Mouse (Mus musculus): ENCODE data around the gene Sae1. TPM values are rescaled to one million over a fixed set of nuclear protein-coding genes. Genes with fewer than 3 reads are reported as not detected.

Sae1 gene
- polyA plus RNA-seq, 1 experiment from 2014 or later: 334 TPM

DNA sequence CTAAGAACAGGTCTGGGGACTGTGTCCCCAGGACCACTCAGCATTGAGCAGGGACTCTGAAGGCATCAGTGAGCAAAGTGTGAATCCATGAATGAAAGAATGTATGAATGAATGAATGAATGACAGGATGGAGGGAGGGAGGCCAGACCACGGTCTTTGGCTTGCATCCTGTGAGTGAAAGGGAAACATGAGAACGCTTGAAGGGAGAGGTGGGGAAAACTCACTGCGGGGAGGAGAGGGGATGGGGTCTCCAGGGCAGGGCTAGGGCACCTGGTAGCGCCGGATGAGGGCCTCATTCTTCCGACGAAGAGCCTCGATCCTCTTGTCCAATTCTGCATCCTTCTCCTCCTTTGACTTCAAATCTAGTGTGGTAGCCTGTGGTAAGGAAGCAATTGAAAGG is 103.6 kb downstream of the Sae1 start:
- Histone ChIP-seq H3K27ac (no peak overlapping the region), H3K9ac (peak overlapping the region; percentile 2; the same call in 1 of the 2 replicates), H3K36me3 (peaks cover 54% of the 10 kb centered on the region), H3K27me3 (no peaks in the 10 kb centered on the region), H3K9me3 (replicated peaks) (no peaks in the 10 kb centered on the region), H3K4me1 (peaks cover 17% of the 10 kb centered on the region), H3K4me3 (replicated peaks) (no peak overlapping the region), H3K4me2 (no peak overlapping the region)
- 84% methylated on average over 8 of the region's 8 CpGs for WGBS
- ATAC-seq (replicated peaks; ENCODE audit: low FRiP score): no peak

- Histone ChIP-seq H3K27ac (no peak overlapping the region), H3K4me2 (no peak overlapping the region), H3K9ac (no peak overlapping the region), H3K4me1 (peaks cover 17% of the 10 kb centered on the region), H3K9me3 (replicated peaks) (no peaks in the 10 kb centered on the region), H3K4me3 (replicated peaks) (no peak overlapping the region), H3K36me3 (peaks cover 71% of the 10 kb centered on the region), H3K27me3 (no peaks in the 10 kb centered on the region)
- no peak for ATAC-seq (replicated peaks; ENCODE audit: low FRiP score)
- 92% methylated on average over 13 of the region's 13 CpGs for WGBS
These were observed 105.3 kb downstream of the Sae1 start for GRCm38 (mm10) chr7:16282334-16282733.

DNA sequence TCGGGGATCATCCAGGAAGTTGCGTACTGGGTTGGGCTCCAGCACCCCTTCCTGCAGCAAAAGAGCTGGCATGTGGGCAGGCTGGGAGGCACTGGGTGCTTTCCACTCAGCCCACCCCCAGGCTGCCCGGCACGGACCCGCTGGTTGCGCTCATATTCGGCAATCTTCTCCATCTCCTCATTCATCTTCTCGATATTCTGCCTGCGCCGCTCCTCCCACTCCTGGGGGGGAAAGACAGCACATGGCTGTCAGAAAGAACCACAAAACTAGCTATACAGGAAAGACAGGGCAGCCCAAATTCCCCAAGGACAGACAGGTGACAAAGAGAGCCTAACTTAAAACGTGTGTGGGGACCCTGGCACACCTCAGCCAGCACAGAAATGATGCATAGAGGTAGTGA is 106.9 kb downstream of the Sae1 start:
- Histone ChIP-seq H3K9ac (no peak overlapping the region), H3K36me3 (peaks cover 87% of the 10 kb centered on the region), H3K4me3 (replicated peaks) (no peak overlapping the region), H3K4me2 (no peak overlapping the region), H3K4me1 (peaks cover 16% of the 10 kb centered on the region), H3K9me3 (replicated peaks) (no peaks in the 10 kb centered on the region), H3K27me3 (no peaks in the 10 kb centered on the region), H3K27ac (no peak overlapping the region)
- no peak for ATAC-seq (replicated peaks; ENCODE audit: low FRiP score)
- WGBS: 92% methylated on average over 11 of the region's 11 CpGs

DNA sequence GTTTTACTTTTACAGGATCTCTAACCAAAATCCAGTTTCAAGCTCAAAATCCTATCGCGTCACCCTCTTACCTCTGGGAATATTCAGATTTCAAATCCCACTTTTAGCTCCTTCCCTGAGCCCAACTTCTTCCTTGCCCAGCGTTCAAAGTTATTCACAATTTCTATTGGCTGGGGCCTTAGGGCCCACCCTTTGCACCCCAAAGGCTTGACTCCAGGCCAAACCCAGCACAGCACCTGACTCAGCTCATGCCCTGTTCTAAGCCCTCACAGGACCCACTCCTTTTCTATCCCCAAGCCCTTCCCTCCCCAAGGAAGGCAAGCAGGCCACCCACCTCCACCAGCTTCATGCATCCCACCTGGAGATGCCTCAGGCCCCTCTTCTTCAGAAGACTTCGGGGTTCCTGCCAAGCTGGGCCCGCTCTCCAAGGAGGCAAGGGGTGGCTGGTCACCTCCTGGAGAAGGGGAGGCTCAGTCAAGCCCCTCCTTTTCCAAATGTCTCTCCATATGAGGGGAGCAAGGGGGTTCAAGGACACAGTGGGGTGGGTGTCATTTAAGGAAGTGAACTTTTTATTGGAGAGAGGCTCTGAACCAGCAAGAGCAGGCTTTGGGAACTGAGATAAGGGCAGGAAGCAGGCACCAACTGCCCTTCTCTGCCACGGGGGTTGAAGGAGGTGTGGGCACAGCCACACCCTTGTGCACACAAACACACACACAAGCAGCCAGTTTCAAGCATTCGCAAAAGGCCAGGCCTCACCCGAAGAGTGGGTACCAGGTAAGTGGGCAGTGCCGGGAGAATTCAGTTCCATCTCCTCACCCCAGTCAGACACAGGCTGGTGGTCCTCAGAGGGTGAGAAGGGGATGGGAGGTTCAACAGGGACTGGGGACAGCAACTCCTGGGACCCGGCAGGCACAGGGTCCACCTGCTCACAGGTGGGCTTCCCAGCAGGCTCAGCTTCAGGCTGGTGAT is 112.4 kb downstream of the Sae1 start:
- H3K4me1 ChIP-seq: peaks cover 38% of the 10 kb centered on the region
- no peak overlapping the region for H3K27ac ChIP-seq
- ATAC-seq (replicated peaks; ENCODE audit: low FRiP score): no peak
- 86% methylated on average over 10 of the region's 10 CpGs for WGBS
- no peaks in the 10 kb centered on the region for H3K9me3 ChIP-seq (replicated peaks)
- H3K9ac ChIP-seq: no peak overlapping the region
- H3K27me3 ChIP-seq: no peaks in the 10 kb centered on the region
- no peak overlapping the region for H3K4me3 ChIP-seq (replicated peaks)
- H3K4me2 ChIP-seq: no peak overlapping the region
- peaks cover 52% of the 10 kb centered on the region for H3K36me3 ChIP-seq

DNA sequence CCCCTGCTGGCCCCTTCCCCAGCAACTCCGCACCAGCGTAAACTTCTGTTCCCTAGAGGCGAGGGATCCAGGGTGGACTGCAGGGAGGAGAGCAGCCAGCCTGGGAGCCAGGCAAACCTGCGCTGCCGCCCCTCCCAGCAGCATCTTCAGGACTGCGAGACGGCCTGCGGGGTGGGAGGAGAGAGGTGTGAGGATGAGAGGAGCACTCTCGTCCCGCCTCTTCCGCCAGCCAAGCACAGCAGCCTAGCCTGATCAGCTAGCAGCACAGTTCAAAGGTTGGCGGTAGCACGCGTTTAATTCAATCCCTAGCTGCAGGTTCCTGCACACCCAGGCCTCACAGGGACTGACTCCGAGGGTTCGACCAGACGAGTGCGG is 113.9 kb downstream of the Sae1 start:
- H3K27ac ChIP-seq: peak overlapping the region; percentile 97
- peak overlapping the region; percentile 55 for H3K9ac ChIP-seq
- peak overlapping the region; percentile 93 for H3K4me2 ChIP-seq
- WGBS: under 1% methylated on average over 18 of the region's 18 CpGs
- H3K9me3 ChIP-seq (replicated peaks): no peaks in the 10 kb centered on the region
- H3K4me3 ChIP-seq (replicated peaks): peak overlapping the region; percentile 81
- peaks cover 38% of the 10 kb centered on the region for H3K4me1 ChIP-seq
- no peaks in the 10 kb centered on the region for H3K27me3 ChIP-seq
- peak; percentile 84 for ATAC-seq (replicated peaks; ENCODE audit: low FRiP score)
- peaks cover 40% of the 10 kb centered on the region for H3K36me3 ChIP-seq

- H3K36me3 ChIP-seq: peaks cover 35% of the 10 kb centered on the region
- H3K4me1 ChIP-seq: peaks cover 38% of the 10 kb centered on the region
- peak; percentile 77 for ATAC-seq (replicated peaks; ENCODE audit: low FRiP score)
- peak within 1 kb of the TSS; percentile 97 for H3K27ac ChIP-seq
- no peaks in the 10 kb centered on the region for H3K9me3 ChIP-seq (replicated peaks)
- H3K4me2 ChIP-seq: peak within 1 kb of the TSS; percentile 93
- WGBS: under 1% methylated on average over 40 of the region's 49 CpGs
- peak within 1 kb of the TSS; percentile 79 for H3K9ac ChIP-seq
- no peaks in the 10 kb centered on the region for H3K27me3 ChIP-seq
- peak within 1 kb of the TSS; percentile 81 for H3K4me3 ChIP-seq (replicated peaks)
These were observed 114.4 kb downstream of the Sae1 start, which contains the start of gene Inafm1 for GRCm38 (mm10) chr7:16273081-16273765. Gene Inafm1 (minus strand): TSS chr7:16273617.

- H3K4me3 ChIP-seq (replicated peaks): peak overlapping the region; percentile 81
- no peaks in the 10 kb centered on the region for H3K9me3 ChIP-seq (replicated peaks)
- peak; percentile 78 for ATAC-seq (replicated peaks; ENCODE audit: low FRiP score)
- peak overlapping the region; percentile 97 for H3K27ac ChIP-seq
- H3K27me3 ChIP-seq: no peaks in the 10 kb centered on the region
- H3K9ac ChIP-seq: peak overlapping the region; percentile 79
- 0% methylated on average over 44 of the region's 46 CpGs for WGBS
- H3K36me3 ChIP-seq: peaks cover 29% of the 10 kb centered on the region
- peak overlapping the region; percentile 93 for H3K4me2 ChIP-seq
- H3K4me1 ChIP-seq: peaks cover 38% of the 10 kb centered on the region
These were observed 114.9 kb downstream of the Sae1 start for GRCm38 (mm10) chr7:16272681-16273080.

DNA sequence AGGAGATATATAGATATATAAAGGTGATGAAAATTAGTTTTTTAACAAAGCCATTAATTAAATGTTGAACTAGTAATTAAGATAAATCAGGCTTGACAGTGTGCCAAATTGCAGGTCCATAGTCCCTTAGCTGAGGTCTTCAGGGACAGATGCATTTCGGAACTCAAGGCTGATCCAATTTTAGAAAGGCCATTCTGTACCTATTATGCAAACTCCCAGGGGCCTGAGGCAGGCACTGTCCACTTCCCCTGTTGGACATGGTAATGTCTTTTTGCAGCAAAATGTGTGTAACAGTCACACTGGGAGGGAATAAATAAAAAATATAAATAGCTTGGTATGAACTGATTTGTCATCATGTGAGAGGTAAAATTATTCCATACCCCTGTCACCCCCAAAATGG is 116.5 kb downstream of the Sae1 start:
- Histone ChIP-seq H3K4me2 (no peak overlapping the region), H3K27me3 (no peaks in the 10 kb centered on the region), H3K27ac (no peak overlapping the region), H3K9ac (no peak overlapping the region), H3K36me3 (peaks cover 14% of the 10 kb centered on the region), H3K4me3 (replicated peaks) (no peak overlapping the region), H3K9me3 (replicated peaks) (no peaks in the 10 kb centered on the region), H3K4me1 (peaks cover 38% of the 10 kb centered on the region)
- ATAC-seq (replicated peaks; ENCODE audit: low FRiP score): no peak
- WGBS: 79% methylated on average over 1 of the region's 1 CpGs

Other genes starting within 250 kb of the Sae1 start
- 22.5 and 28.9 TPM in 2 replicates for gene Meis3, start 212.7 kb downstream of the Sae1 start, polyA plus RNA-seq (2015; fragmentation: Nextera tagmentation; extraction: Ambion mirVana)
- gene Dhx34, start 165.8 kb downstream of the Sae1 start, polyA plus RNA-seq (2015; fragmentation: Nextera tagmentation; extraction: Ambion mirVana): 14.1 and 18.2 TPM in 2 replicates
- 0.04 and 0.08 TPM in 2 replicates for gene C5ar2, start 143.7 kb downstream of the Sae1 start, polyA plus RNA-seq (2015; fragmentation: Nextera tagmentation; extraction: Ambion mirVana)
- gene C5ar1, start 128.3 kb downstream of the Sae1 start, polyA plus RNA-seq (2015; fragmentation: Nextera tagmentation; extraction: Ambion mirVana): 2.5 and 3.7 TPM in 2 replicates
- gene Inafm1, start 114.2 kb downstream of the Sae1 start, polyA plus RNA-seq (2015; fragmentation: Nextera tagmentation; extraction: Ambion mirVana): 16.4 and 19.5 TPM in 2 replicates
- 28.9 and 33.0 TPM in 2 replicates for gene Ccdc9, start 101.0 kb downstream of the Sae1 start, polyA plus RNA-seq (2015; fragmentation: Nextera tagmentation; extraction: Ambion mirVana)
- gene Bbc3, start 79.4 kb downstream of the Sae1 start, polyA plus RNA-seq (2015; fragmentation: Nextera tagmentation; extraction: Ambion mirVana): 12.3 and 12.4 TPM in 2 replicates
- 15.5 and 17.1 TPM in 2 replicates for gene Zc3h4, start 13.1 kb upstream of the Sae1 start, polyA plus RNA-seq (2015; fragmentation: Nextera tagmentation; extraction: Ambion mirVana)
- gene Tmem160, start 65.0 kb upstream of the Sae1 start, polyA plus RNA-seq (2015; fragmentation: Nextera tagmentation; extraction: Ambion mirVana): 51.0 and 55.9 TPM in 2 replicates
- 0.38 and 0.51 TPM in 2 replicates for gene Npas1, start 89.9 kb upstream of the Sae1 start, polyA plus RNA-seq (2015; fragmentation: Nextera tagmentation; extraction: Ambion mirVana)
- gene Arhgap35, start 227.2 kb upstream of the Sae1 start, polyA plus RNA-seq (2015; fragmentation: Nextera tagmentation; extraction: Ambion mirVana): 16.8 and 18.2 TPM in 2 replicates